Mouse (Mus musculus) hindbrain, embryonic 16.5 days (tissue): Measurements from ENCODE around the gene Dach1. TPM values are rescaled to one million over a fixed set of nuclear protein-coding genes. Genes with fewer than 3 reads are reported as not detected.

Source experiments
- ATAC-seq: fragments of 200-750 bp; cut with Nextera tagmentation; 2 replicates; pipeline ENCODE4 v1.8.0; 2017; ENCODE audit warnings: moderate TSS enrichment, moderate library complexity
- H3K27ac ChIP-seq: fragments of 300-500 bp; sonication (generic); 2 replicates; pipeline ENCODE4 v1.5.1; 2014; ENCODE audit warnings: low read depth, mild to moderate bottlenecking, control low read depth, low read length, moderate library complexity
- H3K27me3 ChIP-seq: fragments of 300-500 bp; sonication (generic); replicated peaks from 2 replicates; pipeline ENCODE4 v1.6.1; 2014; ENCODE audit warnings: low read length; ENCODE audit not compliant: control insufficient read depth, insufficient read depth
- H3K36me3 ChIP-seq: fragments of 300-500 bp; sonication (generic); 2 replicates; pipeline ENCODE4 v1.6.1; 2014; ENCODE audit warnings: mild to moderate bottlenecking, low read length, moderate library complexity, mixed read lengths; ENCODE audit not compliant: control insufficient read depth, insufficient read depth
- H3K4me1 ChIP-seq: fragments of 300-500 bp; sonication (generic); 2 replicates; pipeline ENCODE4 v1.6.1; 2014; ENCODE audit warnings: low read depth, low read length; ENCODE audit not compliant: control insufficient read depth, insufficient read depth
- H3K4me2 ChIP-seq: fragments of 300-500 bp; sonication (generic); 2 replicates; pipeline ENCODE4 v1.6.1; 2014; ENCODE audit warnings: mild to moderate bottlenecking, low read length, control low read depth, moderate library complexity
- H3K4me3 ChIP-seq: fragments of 300-500 bp; sonication (generic); 2 replicates; pipeline ENCODE4 v1.5.1; 2014; ENCODE audit warnings: mild to moderate bottlenecking, low read length, control low read depth, moderate library complexity
- H3K9ac ChIP-seq: fragments of 300-500 bp; sonication (generic); 2 replicates; pipeline ENCODE4 v1.6.1; 2014; ENCODE audit warnings: low read depth, mild to moderate bottlenecking, control low read depth, low read length, moderate library complexity
- H3K9me3 ChIP-seq: fragments of 300-500 bp; sonication (generic); 2 replicates; pipeline ENCODE4 v1.6.1; 2014; ENCODE audit warnings: mild to moderate bottlenecking, low read length, moderate library complexity; ENCODE audit not compliant: control insufficient read depth
- WGBS: fragments of 180-500 bp; shearing (Covaris S2); extraction: QIAGEN DNeasy Blood & Tissue Kit; methylation state at CpG from one replicate; pipeline ENCODE4 v1.1.7; 2014; 5-methylcytosine and 5-hydroxymethylcytosine counted together
- polyA plus RNA-seq: library from polyadenylated mRNA; unstranded; fragments of >200 nt; fragmentation: Nextera tagmentation; extraction: Ambion mirVana; gene quantifications from 2 replicates; pipeline ENCODE4 v1.2.1, GENCODE M21; 2015

Gene Dach1
- polyA plus RNA-seq, 1 experiment from 2014 or later: 14.4 TPM

DNA sequence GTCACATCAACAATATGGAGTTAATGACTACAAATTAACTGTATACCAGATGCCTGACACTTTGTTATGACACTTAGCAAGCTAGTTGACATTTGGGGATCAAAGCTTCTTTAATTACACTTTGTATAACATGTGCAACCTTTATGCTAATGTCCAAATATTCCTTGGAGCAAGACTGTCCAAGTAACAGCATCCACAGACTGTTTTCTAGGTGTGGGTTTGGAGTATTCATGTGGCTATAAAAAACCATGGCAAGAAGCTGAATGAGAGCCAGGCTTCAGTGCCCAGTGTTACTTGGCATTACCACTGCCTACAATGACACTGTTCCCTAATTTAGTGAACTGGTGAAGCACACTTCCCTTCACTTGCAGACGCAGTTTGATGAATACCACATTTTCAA lies 46.5 kb downstream of the Dach1 start:
- Histone ChIP-seq H3K9me3 (no peaks in the 10 kb centered on the region), H3K36me3 (no peaks in the 10 kb centered on the region), H3K9ac (no peak overlapping the region), H3K4me2 (no peak overlapping the region), H3K4me1 (no peaks in the 10 kb centered on the region), H3K4me3 (no peak overlapping the region), H3K27ac (no peak overlapping the region), H3K27me3 (no peaks in the 10 kb centered on the region)
- ATAC-seq: no peak
- WGBS: 56% methylated on average over 1 of the region's 1 CpGs

DNA sequence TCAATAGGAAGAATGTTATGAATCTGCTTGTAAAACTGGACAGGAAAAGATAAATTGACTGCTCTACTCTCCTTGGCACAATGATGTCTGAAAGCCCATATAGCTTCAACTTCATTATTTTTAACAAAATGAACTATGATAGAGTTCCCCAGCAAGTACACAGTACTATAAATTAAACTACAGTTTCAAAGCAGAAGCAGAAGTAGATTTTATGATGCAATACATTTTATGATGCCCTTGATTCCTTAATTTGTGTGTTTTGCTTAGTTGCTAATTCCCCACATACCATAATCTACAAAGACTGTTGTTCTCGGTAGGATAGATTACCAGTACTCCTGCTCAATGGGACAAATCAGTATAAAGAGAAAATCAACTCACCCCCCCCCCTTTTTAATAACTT lies 52.9 kb downstream of the Dach1 start:
- no peak overlapping the region for H3K4me3 ChIP-seq
- H3K4me1 ChIP-seq: no peaks in the 10 kb centered on the region
- WGBS: 72% methylated on average over 1 of the region's 1 CpGs
- ATAC-seq: no peak
- H3K9ac ChIP-seq: no peak overlapping the region
- no peaks in the 10 kb centered on the region for H3K36me3 ChIP-seq
- no peak overlapping the region for H3K4me2 ChIP-seq
- no peak overlapping the region for H3K27ac ChIP-seq
- H3K27me3 ChIP-seq: no peaks in the 10 kb centered on the region
- H3K9me3 ChIP-seq: no peaks in the 10 kb centered on the region

DNA sequence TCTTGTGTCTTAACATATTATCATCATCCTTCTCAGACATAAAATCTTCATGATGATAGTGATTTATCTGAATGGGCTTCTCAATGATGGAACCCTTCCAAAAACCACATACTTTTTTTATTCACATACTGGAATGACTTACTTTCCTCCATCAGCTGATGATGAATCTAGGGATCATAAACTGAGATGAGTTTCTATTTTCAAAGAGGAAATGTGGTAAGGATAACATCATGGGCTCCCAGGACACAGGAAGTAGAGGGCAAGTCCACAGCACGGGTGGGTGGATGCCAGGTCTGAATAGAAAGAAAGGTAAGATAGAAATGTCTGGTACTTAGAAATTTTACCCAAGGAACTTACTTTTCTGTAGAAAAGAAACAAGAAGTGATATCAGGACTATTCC lies 56.5 kb downstream of the Dach1 start:
- Histone ChIP-seq H3K36me3 (no peaks in the 10 kb centered on the region), H3K27me3 (no peaks in the 10 kb centered on the region), H3K4me2 (no peak overlapping the region), H3K4me1 (no peaks in the 10 kb centered on the region), H3K27ac (no peak overlapping the region), H3K4me3 (no peak overlapping the region), H3K9ac (no peak overlapping the region), H3K9me3 (no peaks in the 10 kb centered on the region)
- 70% methylated on average over 1 of the region's 1 CpGs for WGBS
- no peak for ATAC-seq

DNA sequence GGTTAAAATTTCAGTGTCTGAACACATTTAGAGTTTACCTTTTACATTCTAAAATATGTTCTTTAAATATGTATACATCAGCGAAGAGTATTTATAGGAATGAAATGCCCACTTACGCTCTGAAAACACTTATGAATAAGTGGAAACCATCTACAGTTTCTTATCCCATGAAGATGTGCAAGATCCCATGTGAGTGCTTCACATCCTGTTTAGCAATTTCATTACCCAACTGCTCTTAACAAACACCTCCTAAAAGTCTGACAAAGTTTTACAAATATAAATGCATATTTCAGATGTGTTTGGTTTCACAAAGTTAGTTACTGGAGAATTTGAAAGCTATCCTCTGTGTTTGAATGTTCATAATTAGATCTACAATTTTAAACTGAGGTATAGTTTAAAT lies 59.6 kb downstream of the Dach1 start:
- no peaks in the 10 kb centered on the region for H3K36me3 ChIP-seq
- no peak overlapping the region for H3K4me2 ChIP-seq
- H3K27ac ChIP-seq: no peak overlapping the region
- 91% methylated on average over 2 of the region's 2 CpGs for WGBS
- no peaks in the 10 kb centered on the region for H3K27me3 ChIP-seq
- no peak overlapping the region for H3K4me3 ChIP-seq
- H3K9me3 ChIP-seq: no peaks in the 10 kb centered on the region
- H3K4me1 ChIP-seq: no peaks in the 10 kb centered on the region; the same call in 1 of the 2 replicates
- no peak for ATAC-seq
- no peak overlapping the region for H3K9ac ChIP-seq

DNA sequence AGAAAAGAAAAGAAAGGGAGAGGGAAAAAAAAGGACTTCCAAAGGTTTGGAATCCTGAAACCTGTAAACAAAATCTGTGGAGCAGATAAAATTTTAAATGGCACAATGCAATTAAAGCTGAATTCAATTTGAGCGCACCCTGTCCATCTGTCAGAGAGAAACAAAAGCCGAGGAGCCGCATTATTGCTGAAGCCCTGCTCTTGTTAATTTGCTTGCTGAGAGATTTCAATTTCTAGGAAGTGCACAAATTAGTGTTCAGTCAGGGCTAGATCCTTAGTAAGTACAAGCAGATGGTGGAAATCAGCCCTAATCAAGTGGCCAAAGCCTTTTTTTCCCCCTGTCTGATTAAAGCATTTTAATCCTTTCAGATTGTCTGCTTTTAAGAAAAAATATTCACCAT lies 60.8 kb downstream of the Dach1 start:
- no peaks in the 10 kb centered on the region; the same call in 1 of the 2 replicates for H3K4me1 ChIP-seq
- H3K9ac ChIP-seq: no peak overlapping the region
- H3K36me3 ChIP-seq: no peaks in the 10 kb centered on the region
- peak; percentile 30; the same call in 1 of the 2 replicates for ATAC-seq
- 25% methylated on average over 3 of the region's 3 CpGs for WGBS
- no peak overlapping the region for H3K27ac ChIP-seq
- no peaks in the 10 kb centered on the region for H3K9me3 ChIP-seq
- H3K27me3 ChIP-seq: no peaks in the 10 kb centered on the region
- no peak overlapping the region for H3K4me3 ChIP-seq
- H3K4me2 ChIP-seq: no peak overlapping the region

DNA sequence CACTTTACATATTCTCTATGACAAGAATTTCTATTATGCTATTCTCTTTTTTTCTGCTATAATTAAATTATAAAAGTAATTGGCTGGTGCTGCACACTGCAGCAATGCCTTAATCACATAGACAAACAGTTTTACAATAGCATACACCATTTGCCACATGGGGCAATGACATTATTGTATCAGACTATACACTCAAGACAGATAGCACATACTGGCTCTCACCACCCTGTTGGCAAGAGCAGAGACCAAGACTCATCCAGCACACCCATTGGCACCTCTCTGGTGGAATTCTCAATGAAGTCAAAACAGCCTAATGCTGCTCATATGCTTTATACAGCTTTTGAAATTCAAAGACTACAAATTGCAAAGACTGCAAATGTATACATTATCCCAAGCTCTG lies 63.4 kb downstream of the Dach1 start:
- ATAC-seq: no peak

DNA sequence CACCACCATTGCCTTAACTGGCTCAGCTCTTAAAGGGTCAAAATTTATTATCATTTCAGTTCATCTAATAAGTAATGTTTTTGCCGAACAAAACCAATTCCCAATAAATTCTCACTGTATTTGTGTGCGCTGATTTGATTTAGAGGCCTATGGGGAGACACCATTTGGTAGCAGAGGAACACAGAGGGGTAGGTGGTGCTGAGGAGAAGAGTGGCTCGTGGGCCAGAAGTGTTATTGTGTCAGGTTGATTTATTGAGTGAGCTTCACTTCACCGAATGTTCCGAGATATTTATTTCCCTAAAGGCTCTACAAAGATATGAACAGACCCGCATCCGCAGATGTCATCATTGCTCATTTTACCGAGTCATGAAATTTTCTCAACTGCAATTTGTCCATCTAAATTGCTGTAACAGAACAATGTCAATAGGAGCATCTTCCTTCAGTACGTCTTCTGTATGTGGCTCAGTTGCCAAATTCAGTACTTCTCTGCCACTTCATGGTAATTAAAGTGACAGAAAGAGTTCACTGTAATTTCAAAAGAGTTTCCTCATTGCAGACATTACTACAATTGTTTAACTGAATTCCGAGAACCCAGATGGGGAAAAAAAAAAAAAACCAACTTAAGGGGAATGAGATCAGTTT lies 65.1 kb downstream of the Dach1 start:
- Histone ChIP-seq H3K36me3 (no peaks in the 10 kb centered on the region), H3K9ac (no peak overlapping the region), H3K27me3 (no peaks in the 10 kb centered on the region), H3K9me3 (no peaks in the 10 kb centered on the region), H3K4me1 (no peaks in the 10 kb centered on the region; the same call in 1 of the 2 replicates), H3K27ac (no peak overlapping the region), H3K4me2 (no peak overlapping the region), H3K4me3 (no peak overlapping the region)
- WGBS: 49% methylated on average over 10 of the region's 10 CpGs
- ATAC-seq: peak; percentile 83

More for the DNA sequence above, 63.4 kb downstream of the Dach1 start:
- H3K9me3 ChIP-seq: no peaks in the 10 kb centered on the region
- H3K9ac ChIP-seq: no peak overlapping the region
- H3K27ac ChIP-seq: no peak overlapping the region; the same call in 1 of the 2 replicates
- H3K4me2 ChIP-seq: no peak overlapping the region
- no peaks in the 10 kb centered on the region for H3K36me3 ChIP-seq
- no peaks in the 10 kb centered on the region for H3K27me3 ChIP-seq
- no peaks in the 10 kb centered on the region; the same call in 1 of the 2 replicates for H3K4me1 ChIP-seq
- no peak overlapping the region for H3K4me3 ChIP-seq

DNA sequence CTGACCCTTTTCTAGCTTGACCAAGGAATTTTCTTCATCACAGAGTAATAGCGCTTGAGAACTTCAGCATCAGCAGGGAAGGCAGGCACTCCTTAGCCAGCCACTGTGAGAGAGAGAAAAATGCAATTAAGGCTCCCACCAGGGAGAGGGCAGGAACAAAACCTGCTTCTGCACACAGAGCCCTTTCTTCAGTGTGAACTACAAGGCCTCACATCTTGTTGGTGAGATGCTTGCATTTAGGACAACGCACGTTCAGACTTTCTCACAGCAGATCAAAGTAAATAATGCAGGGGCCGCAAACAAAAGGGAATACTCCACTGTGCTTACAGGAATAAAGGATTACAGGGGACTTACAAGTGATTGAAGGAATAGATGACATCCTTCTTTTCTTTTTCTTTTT lies 74.3 kb downstream of the Dach1 start:
- Histone ChIP-seq H3K27me3 (no peaks in the 10 kb centered on the region), H3K36me3 (no peaks in the 10 kb centered on the region), H3K4me2 (no peak overlapping the region), H3K27ac (no peak overlapping the region), H3K4me1 (no peaks in the 10 kb centered on the region; the same call in 1 of the 2 replicates), H3K9me3 (no peaks in the 10 kb centered on the region), H3K9ac (no peak overlapping the region), H3K4me3 (no peak overlapping the region)
- ATAC-seq: peak; percentile 68; the same call in 1 of the 2 replicates
- 18% methylated on average over 4 of the region's 4 CpGs for WGBS

DNA sequence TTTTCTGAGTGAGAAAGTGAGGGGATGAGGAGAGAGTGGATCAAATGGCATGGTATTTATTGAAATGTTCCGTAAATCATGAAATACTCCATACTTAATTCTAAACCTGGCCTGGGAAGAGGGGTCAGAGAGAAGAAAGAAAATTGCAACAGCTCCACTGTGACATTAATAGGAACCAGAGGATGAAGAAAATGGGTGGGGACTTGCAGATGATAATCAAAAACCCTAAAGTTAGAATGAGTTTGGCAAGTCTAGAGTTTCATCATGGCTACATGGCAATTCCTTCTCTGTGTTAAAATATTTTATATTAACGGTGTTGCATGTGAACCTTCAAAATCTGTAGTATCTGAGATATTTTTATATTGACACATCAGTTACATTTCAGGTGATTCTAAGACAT lies 80.3 kb downstream of the Dach1 start:
- H3K27me3 ChIP-seq: no peaks in the 10 kb centered on the region
- WGBS: 99% methylated on average over 2 of the region's 2 CpGs
- ATAC-seq: no peak

More for the DNA sequence above, 80.3 kb downstream of the Dach1 start:
- H3K36me3 ChIP-seq: no peaks in the 10 kb centered on the region
- H3K4me3 ChIP-seq: no peak overlapping the region
- no peaks in the 10 kb centered on the region for H3K4me1 ChIP-seq
- H3K4me2 ChIP-seq: no peak overlapping the region
- H3K27ac ChIP-seq: no peak overlapping the region
- H3K9ac ChIP-seq: no peak overlapping the region
- no peaks in the 10 kb centered on the region for H3K9me3 ChIP-seq
